Mouse (Mus musculus) CD4-positive, CD25-positive, alpha-beta regulatory T cell, adult 9 weeks (primary cell): Measurements from ENCODE around the gene Gins1. TPM values are rescaled to one million over a fixed set of nuclear protein-coding genes. Genes with fewer than 3 reads are reported as not detected.

Experiments used
- polyA plus RNA-seq: library from polyadenylated mRNA; unstranded; fragments of 100-300 nt; shearing (Covaris generic); gene quantifications from one replicate; pipeline ENCODE4 v1.2.1, GENCODE M21; 2017

The Gins1 gene
- 5.0 TPM for polyA plus RNA-seq

DNA sequence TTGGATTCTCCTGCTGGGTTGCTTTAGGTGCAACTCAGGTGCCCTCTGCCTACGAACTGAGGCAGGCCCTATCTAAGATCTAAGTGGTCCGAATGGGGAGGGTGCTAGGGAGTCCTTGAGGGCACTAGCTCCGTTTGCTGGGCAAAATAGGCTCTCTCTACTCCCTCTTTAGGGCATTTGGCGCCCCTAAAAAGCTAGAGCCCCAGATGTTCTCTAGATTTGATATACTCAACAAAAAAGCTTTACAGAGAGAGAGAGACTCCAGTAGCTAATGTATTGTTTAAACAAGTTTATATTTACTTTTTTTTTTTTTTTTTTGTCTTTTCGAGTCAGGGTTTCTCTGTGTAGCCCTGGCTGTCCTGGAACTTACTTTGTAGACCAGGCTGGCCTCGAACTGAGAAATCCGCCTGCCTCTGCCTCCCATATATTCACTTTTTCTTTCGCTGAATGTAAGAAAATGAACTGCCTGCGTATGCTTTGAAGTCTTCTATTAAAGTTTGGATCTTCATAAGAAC, at the start of gene Gins1:
Gins1 (plus strand) TSS at position 465 of the 515 bp plus-strand sequence.

DNA sequence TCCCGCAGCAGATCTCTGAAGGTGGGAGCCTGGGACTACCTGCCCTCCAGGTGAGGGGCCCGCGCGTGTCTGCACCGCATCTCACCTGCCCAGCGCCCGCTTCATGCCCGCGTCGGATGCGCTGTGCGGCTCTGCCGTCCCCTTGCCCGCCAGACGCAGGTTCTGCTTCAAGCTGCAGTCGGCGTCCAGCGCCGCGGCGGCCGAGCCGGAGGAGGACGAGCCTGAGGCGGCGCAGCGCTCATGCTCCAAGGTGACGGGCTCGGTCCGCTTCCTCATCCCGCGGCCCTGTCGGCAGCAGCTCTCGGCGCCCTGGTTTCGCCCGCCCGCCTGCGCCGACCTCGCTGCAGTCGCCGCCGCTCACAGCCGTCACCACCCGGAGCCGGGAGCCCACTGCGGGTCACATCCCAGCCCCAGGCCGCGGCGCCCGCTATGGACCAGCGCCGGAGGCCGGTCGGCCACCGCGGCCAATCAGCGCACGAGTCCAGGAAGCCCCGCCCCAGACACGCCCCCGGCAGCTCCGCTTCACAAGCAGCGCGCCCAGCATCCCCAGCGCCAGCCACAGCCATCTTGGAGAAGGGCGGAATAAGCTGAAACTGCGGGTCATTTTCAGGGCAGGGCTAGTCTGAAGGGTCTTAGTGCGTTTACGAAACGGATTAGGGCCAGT, 796 bp upstream of the Gins1 start, which contains the start of gene Abhd12:
Abhd12 (minus strand) TSS at position 470 of the 664 bp plus-strand sequence.

Other genes starting within 250 kb of the Gins1 start
- gene Acss1, start 236.9 kb upstream of the Gins1 start, polyA plus RNA-seq, result 15.7 TPM
- not detected for gene Vsx1, start 216.0 kb upstream of the Gins1 start, polyA plus RNA-seq
- 72.8 TPM for gene Entpd6, start 156.4 kb upstream of the Gins1 start, polyA plus RNA-seq
- gene Pygb, start 118.7 kb upstream of the Gins1 start, polyA plus RNA-seq, result 105 TPM
- gene Abhd12, start 659 bp upstream of the Gins1 start, polyA plus RNA-seq, result 10.8 TPM
- 0.60 TPM for gene Ninl, start 134.0 kb downstream of the Gins1 start, polyA plus RNA-seq
- 33.5 TPM for gene Nanp, start 134.0 kb downstream of the Gins1 start, polyA plus RNA-seq
- gene Gm14151, start 186.9 kb downstream of the Gins1 start, polyA plus RNA-seq, result not detected
- gene Gm14147, start 192.8 kb downstream of the Gins1 start, polyA plus RNA-seq, result 0.14 TPM